Mouse (Mus musculus) lung, embryonic 16.5 days (tissue): ENCODE results near the gene Lhfpl3. TPM values are rescaled to one million over a fixed set of nuclear protein-coding genes. Genes with fewer than 3 reads are reported as not detected.

Source experiments
- ATAC-seq: fragments of 200-750 bp; cut with Nextera tagmentation; 2 replicates; pipeline ENCODE4 v1.8.0; 2017; ENCODE audit warnings: low read depth, mild to moderate bottlenecking, moderate library complexity
- H3K27ac ChIP-seq: fragments of 300-500 bp; sonication (generic); 2 replicates; pipeline ENCODE4 v1.5.1; 2014; ENCODE audit warnings: mild to moderate bottlenecking, control low read depth, low read length
- H3K27me3 ChIP-seq: fragments of 300-500 bp; sonication (generic); 2 replicates; pipeline ENCODE4 v1.6.1; 2014; ENCODE audit warnings: low read depth, low read length, mixed read lengths; ENCODE audit not compliant: control insufficient read depth, insufficient read depth
- H3K36me3 ChIP-seq: fragments of 300-500 bp; sonication (generic); 2 replicates; pipeline ENCODE4 v1.6.1; 2014; ENCODE audit warnings: low read length; ENCODE audit not compliant: control insufficient read depth, insufficient read depth
- H3K4me1 ChIP-seq: fragments of 300-500 bp; sonication (generic); replicated peaks from 2 replicates; pipeline ENCODE4 v1.6.1; 2014; ENCODE audit warnings: low read length, mixed read lengths; ENCODE audit not compliant: control insufficient read depth, insufficient read depth
- H3K4me2 ChIP-seq: fragments of 300-500 bp; sonication (generic); 2 replicates; pipeline ENCODE4 v1.6.1; 2014; ENCODE audit warnings: low read depth, low read length, control low read depth
- H3K4me3 ChIP-seq: fragments of 300-500 bp; sonication (generic); 2 replicates; pipeline ENCODE4 v1.5.1; 2014; ENCODE audit warnings: mild to moderate bottlenecking, low read length, control low read depth
- H3K9ac ChIP-seq: fragments of 300-500 bp; sonication (generic); 2 replicates; pipeline ENCODE4 v1.6.1; 2014; ENCODE audit warnings: low read length, control low read depth
- H3K9me3 ChIP-seq: fragments of 300-500 bp; sonication (generic); 2 replicates; pipeline ENCODE4 v1.6.1; 2016; ENCODE audit warnings: low read length; ENCODE audit not compliant: control insufficient read depth
- WGBS: fragments of 180-500 bp; shearing (Covaris S2); extraction: QIAGEN DNeasy Blood & Tissue Kit; methylation state at CpG from one replicate; pipeline ENCODE4 v1.1.7; 2014; 5-methylcytosine and 5-hydroxymethylcytosine counted together
- microRNA-seq: library from miRNA; unstranded; fragments of <30 nt; microRNA quantifications from one replicate; pipeline ENCODE4, GENCODE M21; 2016
- polyA plus RNA-seq: library from polyadenylated mRNA; unstranded; fragments of >200 nt; fragmentation: Nextera tagmentation; extraction: Ambion mirVana; gene quantifications from 2 replicates; pipeline ENCODE4 v1.2.1, GENCODE M21; 2015

Gene Lhfpl3
- polyA plus RNA-seq, 1 experiment from 2014 or later: not detected

DNA sequence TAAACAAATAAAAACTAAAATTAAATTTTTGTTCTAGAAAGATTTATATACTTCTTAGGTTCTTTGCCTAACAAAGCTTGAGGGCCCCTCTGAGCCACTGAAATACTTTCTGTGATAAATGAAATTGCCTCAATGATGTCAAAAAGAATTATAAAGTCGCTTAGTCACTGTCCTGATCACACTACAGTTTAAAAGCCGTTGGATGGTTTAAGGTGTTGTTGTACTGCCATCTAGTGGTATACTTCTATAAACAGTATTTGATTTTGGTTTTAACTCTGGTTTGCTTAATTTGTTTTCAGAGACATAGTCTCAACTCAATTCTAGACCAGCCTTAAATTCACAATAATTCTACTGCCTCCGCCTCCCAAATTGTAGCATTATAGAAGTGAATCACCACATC is 539.0 kb downstream of the Lhfpl3 start:
- Histone ChIP-seq H3K4me3 (no peak overlapping the region), H3K36me3 (no peaks in the 10 kb centered on the region), H3K9me3 (no peaks in the 10 kb centered on the region), H3K9ac (no peak overlapping the region), H3K27me3 (no peaks in the 10 kb centered on the region), H3K4me1 (no peaks in the 10 kb centered on the region), H3K4me2 (no peak overlapping the region), H3K27ac (no peak overlapping the region)
- 18% methylated on average over 3 of the region's 3 CpGs for WGBS
- ATAC-seq: no peak

DNA sequence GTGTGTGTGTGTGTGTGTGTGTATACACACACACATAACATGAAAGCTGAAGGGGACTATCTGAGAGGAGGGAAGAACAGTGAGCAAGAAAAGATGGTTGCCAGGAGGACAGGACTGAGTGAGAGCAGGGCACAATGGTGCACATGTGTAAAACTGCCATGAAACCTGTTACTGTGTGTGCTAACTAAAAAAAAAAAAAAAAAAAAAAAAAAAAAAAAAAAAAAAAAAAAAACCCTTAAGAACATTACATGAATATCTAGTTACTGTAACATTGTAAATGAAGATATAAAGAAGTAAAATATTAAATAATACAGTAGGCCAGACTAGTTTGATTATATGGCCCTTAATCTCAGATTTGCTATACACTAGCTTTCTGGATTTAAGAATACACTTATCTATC is 543.3 kb downstream of the Lhfpl3 start:
- H3K4me1 ChIP-seq: no peaks in the 10 kb centered on the region
- ATAC-seq: no peak
- no peak overlapping the region for H3K4me3 ChIP-seq
- no peak overlapping the region for H3K4me2 ChIP-seq
- H3K9ac ChIP-seq: no peak overlapping the region
- H3K9me3 ChIP-seq: no peaks in the 10 kb centered on the region
- no peaks in the 10 kb centered on the region for H3K36me3 ChIP-seq
- no peaks in the 10 kb centered on the region for H3K27me3 ChIP-seq
- H3K27ac ChIP-seq: no peak overlapping the region

Small RNA genes lying within 50 kb of the gene (microRNA-seq; reads per million reads assigned to microRNA genes)
- not detected for gene Gm28022
- gene Gm44363: not detected

Other genes starting within 250 kb of the Lhfpl3 start
- 35.1 and 37.6 TPM in 2 replicates for gene Orc5, start 195.6 kb upstream of the Lhfpl3 start, polyA plus RNA-seq